Mouse (Mus musculus): ENCODE results near the gene Vsnl1. TPM values are rescaled to one million over a fixed set of nuclear protein-coding genes. Genes with fewer than 3 reads are reported as not detected.

Gene Vsnl1
- polyA plus RNA-seq, 1 experiment = not detected

GRCm38 (mm10) chr12:11313840-11314239 is 122.6 kb downstream of the Vsnl1 start:
- Histone ChIP-seq H3ac (ENCODE audit: control insufficient read depth, insufficient read length) (no peak overlapping the region), H3K79me2 (ENCODE audit: control insufficient read depth, insufficient read depth) (no peaks in the 10 kb centered on the region), H3K4me2 (ENCODE audit: low read depth) (no peak overlapping the region), H3K4me3 (no peak overlapping the region), H3K36me3 (ENCODE audit: control insufficient read depth, insufficient read depth) (peaks cover 45% of the 10 kb centered on the region), H3K27me3 (ENCODE audit: control insufficient read depth, insufficient read depth, insufficient read length) (no peaks in the 10 kb centered on the region)
- TF ChIP-seq USF1 (IDR thresholded peaks at IDR 0.05; ENCODE audit: low read depth) (no peak), MYOG (IDR thresholded peaks at IDR 0.05; ENCODE audit: control insufficient read depth in 1 of 3, insufficient read depth in 1 of 3, insufficient read length in 2 of 3, low read depth in 2 of 3) (no peak), POLR2A (IDR thresholded peaks at IDR 0.05; ENCODE audit: insufficient read length, low read depth) (no peak), SRF (IDR thresholded peaks at IDR 0.05; ENCODE audit: control insufficient read depth, insufficient read length, low read depth) (no peak), MAX (IDR thresholded peaks at IDR 0.05; ENCODE audit: low read depth) (no peak), CEBPB (IDR thresholded peaks at IDR 0.05; ENCODE audit: insufficient read depth, poor library complexity, severe bottlenecking) (no peak), MYOD1 (IDR thresholded peaks at IDR 0.05; ENCODE audit: control insufficient read depth in 1 of 3, insufficient read length in 2 of 3, low read depth in 2 of 3) (no peak), E2F4 (IDR thresholded peaks at IDR 0.05; ENCODE audit: insufficient read depth) (no peak), TCF12 (IDR thresholded peaks at IDR 0.05; ENCODE audit: insufficient read depth, poor library complexity, severe bottlenecking) (no peak), TCF3 (IDR thresholded peaks at IDR 0.05; ENCODE audit: insufficient read length, low read depth) (no peak), POLR2AphosphoS2 (IDR thresholded peaks at IDR 0.05; ENCODE audit: insufficient read length, low read depth) (no peak), REST (IDR thresholded peaks at IDR 0.05; ENCODE audit: insufficient read depth, insufficient read length) (no peak)

DNA sequence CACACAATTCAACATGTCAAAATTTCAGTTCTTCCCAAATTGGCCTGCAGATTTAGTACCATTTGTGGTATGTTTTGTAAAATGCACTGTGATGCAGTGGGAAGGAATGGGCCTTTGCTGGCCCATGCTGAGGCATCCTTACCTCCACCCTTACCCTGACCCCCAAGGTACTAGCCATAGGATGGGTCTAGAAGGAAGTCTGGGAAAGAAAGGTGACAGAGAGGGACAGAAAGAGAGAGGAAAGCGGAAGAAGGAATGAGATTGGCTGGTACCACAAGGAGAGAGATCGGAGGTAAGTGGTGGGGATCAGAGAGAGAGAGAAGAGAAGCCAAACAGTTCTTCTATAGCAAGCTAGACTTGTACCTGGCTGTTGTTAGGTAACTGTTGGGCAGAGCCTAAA is 125.3 kb downstream of the Vsnl1 start:
- Histone ChIP-seq H3K4me2 (ENCODE audit: low read depth) (no peak overlapping the region), H3ac (ENCODE audit: control insufficient read depth, insufficient read length) (no peak overlapping the region), H3K79me2 (ENCODE audit: control insufficient read depth, insufficient read depth) (no peaks in the 10 kb centered on the region), H3K4me3 (no peak overlapping the region), H3K36me3 (ENCODE audit: control insufficient read depth, insufficient read depth) (peaks cover 41% of the 10 kb centered on the region), H3K27me3 (ENCODE audit: control insufficient read depth, insufficient read depth, insufficient read length) (no peaks in the 10 kb centered on the region)
- TF ChIP-seq REST (IDR thresholded peaks at IDR 0.05; ENCODE audit: insufficient read depth, insufficient read length) = no peak
- TF ChIP-seq CEBPB (IDR thresholded peaks at IDR 0.05; ENCODE audit: insufficient read depth, poor library complexity, severe bottlenecking) = no peak
- TF ChIP-seq MYOD1 (IDR thresholded peaks at IDR 0.05; ENCODE audit: control insufficient read depth in 1 of 3, insufficient read length in 2 of 3, low read depth in 2 of 3) = no peak
- TF ChIP-seq TCF12 (IDR thresholded peaks at IDR 0.05; ENCODE audit: insufficient read depth, poor library complexity, severe bottlenecking) = no peak
- no peak for TF ChIP-seq E2F4 (IDR thresholded peaks at IDR 0.05; ENCODE audit: insufficient read depth)
- no peak for TF ChIP-seq MAX (IDR thresholded peaks at IDR 0.05; ENCODE audit: low read depth)
- no peak for TF ChIP-seq USF1 (IDR thresholded peaks at IDR 0.05; ENCODE audit: low read depth)

GRCm38 (mm10) chr12:11306753-11307645 is 129.4 kb downstream of the Vsnl1 start:
- TF ChIP-seq MAX (IDR thresholded peaks at IDR 0.05; ENCODE audit: low read depth) (no peak), REST (IDR thresholded peaks at IDR 0.05; ENCODE audit: insufficient read depth, insufficient read length) (no peak), MYOD1 (IDR thresholded peaks at IDR 0.05; ENCODE audit: control insufficient read depth in 1 of 3, insufficient read length in 2 of 3, low read depth in 2 of 3) (no peak), USF1 (IDR thresholded peaks at IDR 0.05; ENCODE audit: low read depth) (no peak), POLR2AphosphoS2 (IDR thresholded peaks at IDR 0.05; ENCODE audit: insufficient read length, low read depth) (no peak), POLR2A (IDR thresholded peaks at IDR 0.05; ENCODE audit: insufficient read length, low read depth) (no peak), TCF12 (IDR thresholded peaks at IDR 0.05; ENCODE audit: insufficient read depth, poor library complexity, severe bottlenecking) (no peak), SRF (IDR thresholded peaks at IDR 0.05; ENCODE audit: control insufficient read depth, insufficient read length, low read depth) (no peak), E2F4 (IDR thresholded peaks at IDR 0.05; ENCODE audit: insufficient read depth) (no peak), MYOG (IDR thresholded peaks at IDR 0.05; ENCODE audit: control insufficient read depth in 1 of 3, insufficient read depth in 1 of 3, insufficient read length in 2 of 3, low read depth in 2 of 3) (no peak), CEBPB (IDR thresholded peaks at IDR 0.05; ENCODE audit: insufficient read depth, poor library complexity, severe bottlenecking) (no peak), TCF3 (IDR thresholded peaks at IDR 0.05; ENCODE audit: insufficient read length, low read depth) (no peak)
- Histone ChIP-seq H3K4me3 (no peak overlapping the region), H3K27me3 (ENCODE audit: control insufficient read depth, insufficient read depth, insufficient read length) (no peaks in the 10 kb centered on the region), H3K36me3 (ENCODE audit: control insufficient read depth, insufficient read depth) (peaks cover 43% of the 10 kb centered on the region), H3ac (ENCODE audit: control insufficient read depth, insufficient read length) (no peak overlapping the region), H3K79me2 (ENCODE audit: control insufficient read depth, insufficient read depth) (no peaks in the 10 kb centered on the region), H3K4me2 (ENCODE audit: low read depth) (no peak overlapping the region)

- H3K36me3 ChIP-seq (ENCODE audit: control insufficient read depth, insufficient read depth) = peaks cover 60% of the 10 kb centered on the region
- H3K4me2 ChIP-seq (ENCODE audit: low read depth) = no peak overlapping the region
- H3K27me3 ChIP-seq (ENCODE audit: control insufficient read depth, insufficient read depth, insufficient read length) = no peaks in the 10 kb centered on the region
- H3K79me2 ChIP-seq (ENCODE audit: control insufficient read depth, insufficient read depth) = no peaks in the 10 kb centered on the region
- TF ChIP-seq TCF3 (IDR thresholded peaks at IDR 0.05; ENCODE audit: insufficient read length, low read depth) (no peak), SRF (IDR thresholded peaks at IDR 0.05; ENCODE audit: control insufficient read depth, insufficient read length, low read depth) (no peak), CEBPB (IDR thresholded peaks at IDR 0.05; ENCODE audit: insufficient read depth, poor library complexity, severe bottlenecking) (no peak), MYOD1 (IDR thresholded peaks at IDR 0.05; ENCODE audit: control insufficient read depth in 1 of 3, insufficient read length in 2 of 3, low read depth in 2 of 3) (no peak), USF1 (IDR thresholded peaks at IDR 0.05; ENCODE audit: low read depth) (no peak), MYOG (IDR thresholded peaks at IDR 0.05; ENCODE audit: control insufficient read depth in 1 of 3, insufficient read depth in 1 of 3, insufficient read length in 2 of 3, low read depth in 2 of 3) (no peak), MAX (IDR thresholded peaks at IDR 0.05; ENCODE audit: low read depth) (no peak), POLR2AphosphoS2 (IDR thresholded peaks at IDR 0.05; ENCODE audit: insufficient read length, low read depth) (no peak), REST (IDR thresholded peaks at IDR 0.05; ENCODE audit: insufficient read depth, insufficient read length) (no peak), TCF12 (IDR thresholded peaks at IDR 0.05; ENCODE audit: insufficient read depth, poor library complexity, severe bottlenecking) (no peak), POLR2A (IDR thresholded peaks at IDR 0.05; ENCODE audit: insufficient read length, low read depth) (no peak), E2F4 (IDR thresholded peaks at IDR 0.05; ENCODE audit: insufficient read depth) (no peak)
- no peak overlapping the region for H3K4me3 ChIP-seq
- H3ac ChIP-seq (ENCODE audit: control insufficient read depth, insufficient read length) = no peak overlapping the region
Measured at GRCm38 (mm10) chr12:11300858-11301257, 135.6 kb downstream of the Vsnl1 start.

Data from myocyte (in vitro differentiated cells).